Mouse (Mus musculus) stomach, embryonic 15.5 days (tissue): ENCODE results near the gene Hoxc10. TPM values are rescaled to one million over a fixed set of nuclear protein-coding genes. Genes with fewer than 3 reads are reported as not detected.

Source experiments
- ATAC-seq: fragments of 200-750 bp; cut with Nextera tagmentation; 2 replicates; pipeline ENCODE4 v1.8.0; 2017; ENCODE audit warnings: low read depth, moderate number of reproducible peaks, moderate TSS enrichment; ENCODE audit not compliant: insufficient read depth, low FRiP score
- H3K27ac ChIP-seq: fragments of 300-500 bp; sonication (generic); 2 replicates; pipeline ENCODE4 v1.5.1; 2015; ENCODE audit warnings: mild to moderate bottlenecking, inconsistent platforms
- H3K27me3 ChIP-seq: fragments of 300-500 bp; sonication (generic); replicated peaks from 2 replicates; pipeline ENCODE4 v1.6.1; 2015; ENCODE audit warnings: inconsistent platforms
- H3K36me3 ChIP-seq: fragments of 300-500 bp; sonication (generic); 2 replicates; pipeline ENCODE4 v1.6.1; 2015; ENCODE audit warnings: inconsistent platforms
- H3K4me1 ChIP-seq: fragments of 300-500 bp; sonication (generic); 2 replicates; pipeline ENCODE4 v1.6.1; 2015; ENCODE audit warnings: inconsistent platforms
- H3K4me2 ChIP-seq: fragments of 300-500 bp; sonication (generic); 2 replicates; pipeline ENCODE4 v1.6.1; 2015; ENCODE audit warnings: mild to moderate bottlenecking, inconsistent platforms
- H3K4me3 ChIP-seq: fragments of 300-500 bp; sonication (generic); replicated peaks from 2 replicates; pipeline ENCODE4 v1.5.1; 2015; ENCODE audit warnings: inconsistent platforms
- H3K9ac ChIP-seq: fragments of 300-500 bp; sonication (generic); 2 replicates; pipeline ENCODE4 v1.6.1; 2015; ENCODE audit warnings: inconsistent platforms
- H3K9me3 ChIP-seq: fragments of 300-500 bp; sonication (generic); 2 replicates; pipeline ENCODE4 v1.6.1; 2016; ENCODE audit warnings: inconsistent platforms
- WGBS: fragments of 180-500 bp; shearing (Covaris S2); methylation state at CpG from one replicate; pipeline ENCODE4 v1.1.7; 2015; 5-methylcytosine and 5-hydroxymethylcytosine counted together
- polyA plus RNA-seq: library from polyadenylated mRNA; unstranded; fragments of >200 nt; fragmentation: Nextera tagmentation; extraction: Ambion mirVana; gene quantifications from 2 replicates; pipeline ENCODE4 v1.2.1, GENCODE M21; 2015

Hoxc10 gene
- polyA plus RNA-seq: 0.10 and 0.31 TPM in 2 replicates

GRCm38 (mm10) chr15:102966776-102967311 is at the start of gene Hoxc10:
Gene Hoxc10, plus strand, starts transcription at chr15:102966796.
- Histone ChIP-seq H3K9ac (no peak within 1 kb of the TSS), H3K4me3 (peak within 1 kb of the TSS; percentile 14; the same call in 1 of the 2 replicates), H3K4me1 (peaks cover 8% of the 10 kb centered on the region; the same call in 1 of the 2 replicates), H3K27ac (no peak within 1 kb of the TSS), H3K36me3 (no peaks in the 10 kb centered on the region), H3K9me3 (no peaks in the 10 kb centered on the region), H3K4me2 (peak within 1 kb of the TSS; percentile 40), H3K27me3 (peaks cover 93% of the 10 kb centered on the region)
- WGBS: 2% methylated on average over 27 of the region's 27 CpGs
- ATAC-seq: peak; percentile 27; the same call in 1 of the 2 replicates

GRCm38 (mm10) chr15:102917972-102918572 is 48.5 kb upstream of the Hoxc10 start:
- no peak overlapping the region for H3K27ac ChIP-seq
- no peak overlapping the region for H3K4me3 ChIP-seq
- peaks cover 92% of the 10 kb centered on the region for H3K27me3 ChIP-seq
- no peak overlapping the region for H3K9ac ChIP-seq
- WGBS: 2% methylated on average over 20 of the region's 20 CpGs
- H3K4me2 ChIP-seq: no peak overlapping the region
- no peaks in the 10 kb centered on the region for H3K36me3 ChIP-seq
- H3K4me1 ChIP-seq: peaks cover 15% of the 10 kb centered on the region; the same call in 1 of the 2 replicates
- no peak for ATAC-seq
- no peaks in the 10 kb centered on the region for H3K9me3 ChIP-seq

GRCm38 (mm10) chr15:102918611-102919265 is 47.9 kb upstream of the Hoxc10 start:
- H3K27ac ChIP-seq: no peak overlapping the region
- H3K4me3 ChIP-seq: no peak overlapping the region
- no peaks in the 10 kb centered on the region for H3K9me3 ChIP-seq
- H3K4me2 ChIP-seq: no peak overlapping the region
- ATAC-seq: no peak
- H3K27me3 ChIP-seq: peaks cover 92% of the 10 kb centered on the region
- H3K9ac ChIP-seq: no peak overlapping the region
- WGBS: 4% methylated on average over 7 of the region's 7 CpGs
- H3K4me1 ChIP-seq: peaks cover 15% of the 10 kb centered on the region; the same call in 1 of the 2 replicates
- H3K36me3 ChIP-seq: no peaks in the 10 kb centered on the region

DNA sequence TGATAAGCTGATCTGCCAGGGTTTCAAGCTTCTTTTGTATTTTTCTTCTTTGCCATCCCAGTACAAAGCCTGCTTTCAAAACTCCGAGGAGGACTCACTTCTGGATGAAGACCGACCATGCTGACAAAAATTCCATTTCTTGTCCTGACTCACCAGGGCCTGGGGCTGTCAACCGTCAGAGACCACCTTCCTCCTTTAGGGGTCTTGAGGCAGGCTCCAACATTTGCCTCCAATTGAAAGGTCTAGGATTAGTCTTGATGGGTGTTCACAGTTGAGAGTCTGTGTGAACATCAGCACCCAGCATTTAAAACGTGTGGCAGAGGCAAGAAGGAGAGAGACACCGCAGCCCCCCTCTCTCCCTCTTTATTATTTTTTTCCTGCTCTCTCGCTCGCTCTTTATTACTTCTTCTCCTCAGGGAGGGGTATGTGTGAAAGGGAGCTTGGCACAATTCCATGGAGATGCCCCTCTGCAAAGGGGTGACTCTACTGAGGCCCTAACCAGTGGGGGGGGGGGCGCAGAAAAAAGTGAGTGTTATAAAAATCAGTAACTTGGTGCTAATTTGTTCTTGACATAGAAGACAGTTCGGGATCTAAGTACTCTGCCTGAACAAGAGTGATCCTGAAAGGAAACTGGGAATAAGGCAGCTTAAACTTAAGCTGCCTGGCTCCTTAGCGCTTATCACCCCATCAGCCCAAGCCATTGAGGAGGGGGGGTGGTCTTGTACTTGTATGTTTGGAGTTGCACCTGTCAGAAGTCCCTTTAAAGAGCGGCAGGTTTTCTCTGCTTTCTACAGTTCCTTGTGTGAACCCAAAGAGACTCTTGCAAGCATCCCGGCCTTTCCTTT is 47.0 kb upstream of the Hoxc10 start:
- Histone ChIP-seq H3K27me3 (peaks cover 94% of the 10 kb centered on the region), H3K27ac (no peak overlapping the region), H3K36me3 (no peaks in the 10 kb centered on the region), H3K9me3 (no peaks in the 10 kb centered on the region), H3K4me1 (peaks cover 15% of the 10 kb centered on the region; the same call in 1 of the 2 replicates), H3K4me2 (no peak overlapping the region), H3K9ac (no peak overlapping the region), H3K4me3 (no peak overlapping the region)
- ATAC-seq: no peak
- WGBS: 5% methylated on average over 12 of the region's 12 CpGs

DNA sequence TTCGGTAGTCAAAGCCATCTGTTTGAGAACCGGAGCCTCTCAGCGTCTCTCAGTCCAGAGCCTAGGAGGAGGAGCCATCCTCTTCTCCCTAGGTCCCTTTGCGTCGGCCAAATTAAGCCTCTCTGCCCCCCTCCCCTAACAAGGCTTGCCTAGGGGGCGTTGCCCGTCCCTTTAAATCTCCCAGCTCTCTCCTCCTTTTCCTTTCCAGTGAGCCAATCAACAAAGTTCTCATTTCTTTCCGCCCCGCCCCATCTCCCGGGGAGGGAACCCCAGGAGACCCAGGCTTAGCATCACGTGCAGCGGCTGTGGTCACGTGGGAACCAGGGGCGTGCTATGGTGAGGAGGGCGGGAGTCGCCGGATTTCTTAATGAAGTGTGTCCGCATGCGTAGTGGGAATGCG is 46.0 kb upstream of the Hoxc10 start:
- Histone ChIP-seq H3K9me3 (no peaks in the 10 kb centered on the region), H3K9ac (no peak overlapping the region), H3K27me3 (peaks cover 96% of the 10 kb centered on the region), H3K4me3 (peak overlapping the region; percentile 20), H3K4me1 (peaks cover 15% of the 10 kb centered on the region; the same call in 1 of the 2 replicates), H3K36me3 (no peaks in the 10 kb centered on the region), H3K27ac (no peak overlapping the region), H3K4me2 (peak overlapping the region; percentile 37)
- no peak for ATAC-seq
- 2% methylated on average over 20 of the region's 20 CpGs for WGBS

GRCm38 (mm10) chr15:102921053-102922011 is 45.3 kb upstream of the Hoxc10 start, which contains the start of gene Hoxc13:
Gene Hoxc13, plus strand, starts transcription at chr15:102921103.
- H3K9ac ChIP-seq: no peak within 1 kb of the TSS
- WGBS: 1% methylated on average over 63 of the region's 88 CpGs
- ATAC-seq: no peak
- peaks cover 96% of the 10 kb centered on the region for H3K27me3 ChIP-seq
- H3K36me3 ChIP-seq: no peaks in the 10 kb centered on the region
- peak within 1 kb of the TSS; percentile 37 for H3K4me2 ChIP-seq
- H3K27ac ChIP-seq: no peak within 1 kb of the TSS
- peaks cover 15% of the 10 kb centered on the region; the same call in 1 of the 2 replicates for H3K4me1 ChIP-seq
- no peaks in the 10 kb centered on the region for H3K9me3 ChIP-seq
- peak within 1 kb of the TSS; percentile 20 for H3K4me3 ChIP-seq

DNA sequence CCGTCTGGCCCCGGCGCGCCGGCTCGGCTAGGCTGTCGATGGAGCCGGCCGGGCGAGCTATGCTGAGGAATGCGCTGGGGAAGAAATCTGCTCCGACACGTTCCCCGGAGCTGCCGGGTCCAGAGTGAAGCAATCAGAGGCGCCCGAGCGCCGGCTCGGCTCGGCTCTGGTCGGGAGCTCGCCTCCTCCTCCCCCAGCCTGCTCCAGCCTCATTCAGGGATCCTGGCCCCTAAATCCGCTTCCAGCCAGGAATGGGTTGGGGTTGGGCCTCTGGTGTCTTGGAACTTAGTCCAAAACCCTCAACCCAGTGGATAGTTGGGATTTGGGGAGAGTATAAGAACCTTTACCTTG is 44.6 kb upstream of the Hoxc10 start:
- under 1% methylated on average over 24 of the region's 24 CpGs for WGBS
- Histone ChIP-seq H3K27me3 (peaks cover 94% of the 10 kb centered on the region), H3K27ac (no peak overlapping the region), H3K9ac (no peak overlapping the region), H3K9me3 (no peaks in the 10 kb centered on the region), H3K4me2 (no peak overlapping the region), H3K4me1 (peaks cover 15% of the 10 kb centered on the region; the same call in 1 of the 2 replicates), H3K4me3 (0 out of 2 replicates have a peak overlapping the region, but pooled peaks have one; percentile 6), H3K36me3 (no peaks in the 10 kb centered on the region)
- no peak; the same call in 1 of the 2 replicates for ATAC-seq

GRCm38 (mm10) chr15:102922636-102923500 is 43.7 kb upstream of the Hoxc10 start:
- Histone ChIP-seq H3K36me3 (no peaks in the 10 kb centered on the region), H3K9me3 (no peaks in the 10 kb centered on the region), H3K9ac (no peak overlapping the region), H3K4me2 (no peak overlapping the region), H3K4me1 (peaks cover 15% of the 10 kb centered on the region; the same call in 1 of the 2 replicates), H3K4me3 (no peak overlapping the region), H3K27ac (no peak overlapping the region), H3K27me3 (peaks cover 94% of the 10 kb centered on the region)
- WGBS: 16% methylated on average over 6 of the region's 6 CpGs
- no peak for ATAC-seq

DNA sequence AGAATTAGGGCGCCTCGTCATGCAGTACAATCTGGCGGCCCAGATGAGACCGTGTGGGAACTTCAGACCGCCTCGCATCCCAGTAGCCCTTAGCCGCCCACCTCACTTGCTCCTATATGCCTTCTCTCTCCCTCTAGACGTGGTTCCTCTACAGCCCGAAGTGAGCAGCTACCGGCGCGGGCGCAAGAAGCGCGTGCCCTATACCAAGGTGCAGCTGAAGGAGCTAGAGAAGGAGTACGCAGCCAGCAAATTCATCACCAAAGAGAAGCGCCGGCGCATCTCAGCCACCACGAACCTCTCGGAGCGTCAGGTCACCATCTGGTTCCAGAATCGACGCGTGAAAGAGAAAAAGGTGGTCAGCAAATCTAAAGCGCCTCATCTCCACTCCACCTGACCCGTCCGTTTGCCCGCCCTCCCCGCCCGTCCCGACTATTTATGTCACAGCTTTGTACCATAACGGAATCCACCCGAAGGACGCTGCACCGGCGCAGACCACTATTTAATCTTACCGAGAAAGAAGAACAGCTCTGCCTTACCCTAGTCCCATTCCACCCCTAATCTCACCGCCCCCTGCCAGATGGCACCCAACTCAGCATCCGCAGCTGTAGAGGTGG is 39.5 kb upstream of the Hoxc10 start:
- Histone ChIP-seq H3K4me2 (no peak overlapping the region), H3K27ac (no peak overlapping the region), H3K4me3 (no peak overlapping the region), H3K9ac (no peak overlapping the region), H3K9me3 (no peaks in the 10 kb centered on the region), H3K4me1 (no peaks in the 10 kb centered on the region), H3K36me3 (no peaks in the 10 kb centered on the region), H3K27me3 (peaks cover 95% of the 10 kb centered on the region)
- no peak for ATAC-seq
- 1% methylated on average over 40 of the region's 40 CpGs for WGBS
